Mouse (Mus musculus) c-Kit-positive CD71-positive TER-119-negative erythroid progenitor cells, embryonic 14.5 days (primary cell): ENCODE measurements at regions not wholly inside any gene's neighbourhood (a gene's known extent, or its start where the extent isn't known, plus 50 kb on each side); places are given as distances from the start of the nearest gene placed in this dataset.

ENCODE experiments used
- DNase-seq: peaks from one replicate; pipeline ENCODE4 v3.0.0-alpha.2; 2013; ENCODE audit warnings: low read depth

DNA sequence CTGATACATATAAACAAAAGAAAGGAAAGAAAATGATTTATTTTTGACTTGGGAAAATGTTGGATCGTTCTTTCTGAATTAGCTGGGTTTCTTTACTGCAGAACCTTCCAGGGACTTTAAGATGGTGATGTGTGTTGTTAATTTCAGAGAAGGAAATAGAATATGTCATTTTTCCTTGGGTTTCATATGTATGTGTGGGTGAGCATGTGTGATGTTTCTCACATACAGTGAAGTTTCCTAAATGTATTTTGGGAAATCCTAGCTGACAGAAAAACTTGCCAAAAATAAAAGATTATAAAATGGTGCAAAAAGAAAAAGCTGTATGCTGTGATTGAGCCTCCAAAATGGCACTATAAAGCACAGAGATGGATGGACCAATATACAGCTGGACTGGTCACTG lies 319.2 kb downstream of the Lmx1a start:
- DNase-seq, result no peak

DNA sequence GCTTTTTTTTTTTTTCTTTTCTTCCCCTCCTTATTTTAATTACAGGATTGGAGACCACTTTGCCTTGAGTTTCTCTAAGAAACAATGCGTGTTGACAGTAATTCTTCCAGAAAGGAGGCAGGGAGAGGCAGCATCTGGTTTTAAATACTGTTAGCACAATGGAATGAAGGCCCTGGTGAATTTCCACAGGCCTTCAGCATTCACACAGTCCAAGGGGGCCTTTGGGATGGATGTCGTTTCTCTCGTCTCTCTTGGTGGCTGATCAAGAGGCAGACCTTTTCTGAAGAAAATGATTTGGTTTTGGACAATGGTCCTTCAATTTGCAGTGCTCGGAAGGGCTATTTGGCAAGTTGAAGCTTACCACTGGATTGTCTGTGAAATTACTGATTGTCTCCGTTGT lies 321.4 kb downstream of the Lmx1a start:
- no peak for DNase-seq

DNA sequence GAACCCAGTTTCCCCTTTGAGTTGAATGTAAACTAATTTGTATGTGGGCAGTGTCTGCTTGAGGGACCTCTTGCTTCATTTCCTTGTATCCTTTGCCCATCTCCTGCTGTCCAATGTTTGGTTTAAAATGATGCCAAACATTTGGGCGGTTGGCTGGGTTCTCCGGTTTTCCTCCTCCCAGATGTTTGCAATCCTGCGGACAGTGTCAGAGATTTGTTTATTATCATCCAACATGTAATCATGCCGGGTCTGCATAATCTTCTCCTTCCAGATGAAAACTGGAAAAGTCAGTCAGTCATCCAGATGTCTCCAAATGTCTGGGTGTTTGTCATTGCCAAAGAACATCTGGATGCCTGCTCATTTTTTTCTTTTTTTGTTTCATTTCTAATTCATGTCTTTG lies 323.0 kb downstream of the Lmx1a start:
- DNase-seq, result no peak

DNA sequence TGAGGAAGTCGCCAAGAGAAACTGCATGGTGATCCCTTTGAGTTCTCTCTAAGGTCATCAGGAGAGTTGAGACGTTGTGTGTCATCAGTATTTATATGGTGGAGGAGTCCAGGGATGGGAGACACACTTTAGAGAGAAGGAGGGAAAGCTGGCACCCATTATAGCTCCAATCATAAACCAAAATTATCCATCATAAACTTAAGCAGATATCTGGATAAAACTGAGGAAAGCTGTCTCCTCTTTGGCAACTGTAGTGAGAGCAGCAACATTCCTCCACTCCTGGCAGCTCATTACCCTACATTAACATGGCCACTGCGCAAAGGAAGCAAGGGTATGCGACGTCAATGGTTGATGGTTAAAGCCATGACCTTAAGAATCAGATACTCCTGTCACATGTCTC lies 323.6 kb downstream of the Lmx1a start:
- DNase-seq, result no peak

DNA sequence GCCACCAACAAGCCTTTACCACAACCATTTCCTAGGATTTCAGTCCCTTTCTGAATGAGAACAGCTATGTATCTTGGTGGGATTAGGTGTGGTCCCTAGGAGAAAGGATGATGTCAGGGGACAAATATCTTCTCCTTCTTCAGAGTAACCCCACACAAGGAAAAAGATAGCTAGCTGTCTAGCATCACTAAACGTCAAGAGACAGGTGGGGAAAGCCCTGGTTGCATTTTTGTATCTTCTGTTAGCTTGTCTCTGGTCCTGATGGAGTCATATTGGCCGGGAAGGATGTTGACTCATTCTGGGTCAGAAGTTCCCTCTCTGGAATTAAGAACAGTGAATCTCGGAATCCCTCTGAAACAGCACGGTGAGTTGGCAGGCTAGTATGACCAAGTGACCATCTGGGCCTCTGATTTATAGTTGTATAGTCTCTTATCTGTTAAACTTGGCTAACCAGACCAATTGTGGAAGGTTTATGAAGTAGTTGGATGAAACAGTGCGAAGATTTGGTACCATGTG lies 327.4 kb downstream of the Lmx1a start:
- no peak for DNase-seq

DNA sequence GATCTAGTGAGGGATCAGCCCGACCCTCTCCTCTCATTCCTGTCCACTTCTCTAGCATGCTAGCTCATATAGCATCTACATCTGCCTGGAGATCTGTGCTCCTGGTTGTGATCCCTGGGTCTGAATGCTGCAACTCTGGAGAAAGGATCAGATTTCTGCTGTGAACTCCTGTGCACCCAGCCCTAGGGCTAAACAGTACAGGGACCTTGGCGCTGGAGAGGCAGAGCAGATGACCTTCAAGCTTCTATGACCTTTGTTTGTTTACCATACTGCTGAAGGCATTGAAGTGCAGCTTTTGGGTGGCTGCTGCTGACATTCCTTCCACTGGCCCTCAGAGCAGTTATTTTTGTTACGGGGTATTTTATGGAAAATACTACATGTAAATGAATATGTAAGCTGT lies 337.4 kb downstream of the Lmx1a start:
- DNase-seq, result no peak

DNA sequence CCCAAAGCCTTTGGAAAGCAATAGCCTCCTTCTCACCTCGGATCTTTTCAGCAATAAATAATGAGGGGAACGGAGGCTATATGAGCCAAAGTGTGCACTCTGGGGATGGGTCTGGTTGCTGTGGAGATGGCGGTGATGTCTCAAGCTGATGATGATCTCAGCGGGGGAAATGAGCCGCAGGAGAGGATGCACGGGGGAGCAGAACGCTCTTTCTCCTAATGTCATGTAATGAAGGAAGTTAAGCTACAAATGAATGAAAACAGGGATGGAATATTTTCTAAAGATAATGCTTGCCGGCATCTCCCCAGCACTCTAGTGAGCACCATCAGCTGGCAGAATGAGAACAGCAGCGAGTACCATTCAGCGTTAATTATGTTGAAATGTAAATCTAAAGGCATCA lies 355.7 kb downstream of the Lmx1a start:
- DNase-seq, result no peak

DNA sequence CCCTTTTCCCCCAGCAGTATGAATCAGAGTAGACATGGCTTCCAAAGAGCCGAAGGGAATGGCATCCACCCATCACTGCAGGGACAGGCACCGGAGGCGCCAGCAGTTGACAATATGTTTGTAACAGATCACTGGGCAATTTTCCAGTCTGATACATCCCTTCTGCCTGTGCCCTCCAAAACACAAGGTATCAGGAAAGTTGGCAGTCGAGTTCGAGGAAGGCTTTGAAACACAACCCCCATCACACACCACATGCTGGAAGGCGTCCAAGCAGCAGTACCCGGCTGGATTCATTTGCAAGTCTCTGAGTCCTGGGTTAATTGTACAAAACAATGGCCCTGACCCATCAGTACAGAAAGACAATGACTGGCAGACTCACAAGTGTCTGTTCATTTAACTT lies 357.3 kb downstream of the Lmx1a start:
- no peak for DNase-seq

DNA sequence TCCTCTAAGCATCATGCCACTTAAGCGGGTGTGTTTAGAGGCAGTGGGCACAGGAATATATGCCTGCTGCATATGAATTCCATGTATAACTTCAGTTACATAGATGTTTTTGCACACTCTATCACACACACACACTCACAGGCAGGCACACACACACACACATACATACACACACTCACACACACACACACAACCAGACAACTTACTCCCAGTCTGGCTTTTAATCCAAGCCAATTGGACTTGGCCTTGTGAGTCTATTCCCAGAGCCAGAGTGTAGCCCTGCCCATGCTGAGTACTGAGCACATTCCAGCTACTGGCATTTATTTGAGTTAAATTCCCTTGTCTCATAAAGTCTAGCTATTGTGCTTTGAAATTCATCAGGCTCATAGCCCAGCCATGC lies 357.7 kb downstream of the Lmx1a start:
- DNase-seq, result no peak

DNA sequence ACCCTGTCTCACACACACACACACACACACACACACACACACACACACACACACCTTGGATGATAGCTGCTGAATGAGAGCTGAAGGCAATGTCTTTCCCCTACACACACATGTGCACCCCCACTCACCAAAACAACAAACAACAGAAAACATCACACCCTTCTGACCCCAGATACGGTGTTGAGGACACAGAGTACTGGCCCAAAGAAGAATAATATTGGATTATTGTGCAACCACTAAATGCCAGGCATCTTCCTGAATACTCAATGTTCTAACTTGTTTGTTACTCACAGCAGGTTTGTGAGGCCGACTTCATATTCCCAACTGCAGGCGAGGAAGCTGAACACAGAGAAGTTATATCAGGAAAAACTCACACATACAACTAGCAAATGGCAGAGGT lies 360.9 kb downstream of the Lmx1a start:
- DNase-seq, result no peak

DNA sequence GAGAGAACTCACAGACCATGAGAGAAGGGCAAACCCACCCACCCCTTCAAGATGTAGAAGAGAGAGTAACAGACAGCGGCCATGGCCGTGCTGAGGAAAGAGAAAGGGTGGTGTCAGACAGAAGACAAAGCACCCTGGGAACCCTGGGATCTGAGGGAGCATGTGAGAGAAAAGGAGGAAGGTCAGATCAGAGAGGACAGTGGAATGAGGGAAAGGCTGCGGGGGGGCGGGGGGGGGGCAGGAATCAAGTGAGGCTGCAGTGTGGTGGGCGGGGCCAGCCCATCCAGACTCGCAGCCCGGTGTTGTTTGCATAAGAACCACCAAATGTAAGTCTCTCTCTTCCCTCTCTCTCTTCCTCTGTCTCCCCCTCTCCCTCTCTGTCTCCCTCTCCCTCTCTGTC lies 367.4 kb downstream of the Lmx1a start:
- no peak for DNase-seq

DNA sequence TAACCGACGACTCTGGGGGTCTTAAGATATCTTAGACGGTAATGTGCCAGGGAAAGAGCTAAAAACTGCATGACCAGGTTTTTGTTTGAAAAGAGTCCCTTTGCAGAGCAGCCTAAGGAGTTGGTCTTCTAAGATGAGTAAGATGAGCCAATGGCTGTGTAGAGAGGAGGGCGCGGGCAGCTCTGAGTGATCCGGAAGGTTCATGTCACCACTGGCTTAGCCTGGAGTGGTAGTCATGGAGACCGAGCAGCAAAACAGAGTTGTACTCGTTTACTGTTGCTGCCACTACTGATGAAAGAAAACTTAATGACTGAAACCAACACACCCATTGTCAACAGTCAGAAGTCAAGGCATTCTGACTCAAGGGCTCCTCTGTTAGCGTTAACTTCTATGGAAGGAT lies 368.4 kb downstream of the Lmx1a start:
- DNase-seq, result no peak

DNA sequence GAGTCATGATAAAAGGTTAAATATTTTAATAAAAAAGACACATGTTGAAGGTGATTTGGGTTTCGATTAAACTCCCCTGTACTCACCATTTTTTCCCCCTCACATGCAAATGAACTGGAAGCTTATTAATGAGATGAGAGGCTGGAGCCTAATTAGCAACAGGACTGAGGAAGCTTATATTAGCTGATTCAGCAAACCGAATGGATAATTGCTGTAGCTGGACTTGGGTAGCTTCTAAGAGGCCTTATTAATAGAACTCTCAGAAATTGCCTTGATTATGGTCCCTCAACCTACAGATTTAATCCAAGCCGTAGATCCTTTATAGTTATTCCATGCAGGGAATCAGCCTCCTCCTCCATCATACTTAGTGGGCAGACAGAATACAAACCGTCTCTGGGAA lies 369.7 kb downstream of the Lmx1a start:
- no peak for DNase-seq

DNA sequence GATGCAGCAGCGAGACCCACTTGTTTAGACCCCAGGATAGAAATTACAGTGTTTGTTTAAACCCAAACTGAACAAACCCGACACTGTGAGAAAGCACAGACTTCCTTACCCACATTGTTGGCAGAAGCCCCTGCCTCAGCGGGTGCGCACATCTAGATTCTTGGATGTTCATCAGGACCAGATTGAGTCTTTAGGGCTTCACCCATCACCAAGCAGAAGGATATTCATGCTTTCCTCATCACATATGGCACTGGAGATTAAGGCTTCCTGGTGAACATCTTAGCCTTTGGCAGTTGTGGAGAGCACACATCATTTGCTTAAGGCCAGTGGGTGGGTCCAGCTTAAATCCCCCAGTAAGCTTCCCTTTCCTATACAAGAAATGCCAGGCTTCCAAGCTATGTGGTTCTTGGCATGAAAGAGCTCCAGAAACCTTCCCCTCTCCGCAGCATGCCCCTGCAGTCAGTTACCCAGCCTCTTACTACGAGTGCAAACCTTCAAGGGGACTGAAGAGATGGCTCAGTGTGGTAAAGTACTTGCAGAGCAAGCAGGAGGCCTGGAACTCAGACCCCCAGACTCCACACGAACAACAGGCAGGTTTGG lies 367.9 kb downstream of the Pbx1 start:
- DNase-seq, result no peak

DNA sequence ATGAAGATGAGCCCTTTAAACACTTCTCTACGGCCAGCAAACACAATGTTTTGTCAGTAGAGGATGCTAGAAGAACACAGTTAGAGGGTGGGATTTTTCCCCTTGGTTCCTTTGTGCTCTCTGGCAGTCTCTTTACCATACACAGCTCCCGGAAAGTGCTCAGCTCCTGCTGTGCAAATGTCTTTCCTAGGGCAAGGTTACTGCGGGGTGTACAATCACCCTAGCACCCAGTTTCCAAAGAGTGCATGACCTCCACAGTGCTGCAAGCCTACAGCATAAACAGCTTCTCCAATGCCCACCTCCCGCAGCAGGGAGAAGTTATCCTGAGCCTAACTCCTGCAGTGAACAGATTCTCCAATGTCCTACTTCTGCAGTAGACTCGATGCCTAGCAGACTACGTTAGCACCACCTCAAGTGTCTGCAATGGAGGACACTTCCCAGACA lies 366.4 kb downstream of the Pbx1 start:
- DNase-seq, result no peak

DNA sequence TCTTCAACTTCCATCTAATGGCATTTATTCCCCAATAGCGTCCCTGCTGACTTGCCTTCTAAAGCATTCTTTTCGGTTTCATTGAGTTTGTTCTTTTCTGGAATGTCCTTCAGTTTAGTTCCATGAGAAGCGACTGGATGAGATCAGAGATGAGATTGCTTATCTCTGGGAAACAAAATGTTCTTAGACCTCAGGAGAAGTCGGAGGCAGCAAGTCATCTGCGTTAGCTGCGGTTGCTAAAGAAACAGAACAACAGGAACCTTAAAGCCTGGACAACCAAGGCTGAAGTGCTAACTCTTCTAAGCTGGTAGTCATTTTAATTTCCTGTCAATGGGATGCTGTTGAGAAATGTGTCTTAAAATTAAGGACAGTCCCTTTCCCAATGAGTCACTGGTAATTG lies 365.3 kb downstream of the Pbx1 start:
- DNase-seq, result no peak

DNA sequence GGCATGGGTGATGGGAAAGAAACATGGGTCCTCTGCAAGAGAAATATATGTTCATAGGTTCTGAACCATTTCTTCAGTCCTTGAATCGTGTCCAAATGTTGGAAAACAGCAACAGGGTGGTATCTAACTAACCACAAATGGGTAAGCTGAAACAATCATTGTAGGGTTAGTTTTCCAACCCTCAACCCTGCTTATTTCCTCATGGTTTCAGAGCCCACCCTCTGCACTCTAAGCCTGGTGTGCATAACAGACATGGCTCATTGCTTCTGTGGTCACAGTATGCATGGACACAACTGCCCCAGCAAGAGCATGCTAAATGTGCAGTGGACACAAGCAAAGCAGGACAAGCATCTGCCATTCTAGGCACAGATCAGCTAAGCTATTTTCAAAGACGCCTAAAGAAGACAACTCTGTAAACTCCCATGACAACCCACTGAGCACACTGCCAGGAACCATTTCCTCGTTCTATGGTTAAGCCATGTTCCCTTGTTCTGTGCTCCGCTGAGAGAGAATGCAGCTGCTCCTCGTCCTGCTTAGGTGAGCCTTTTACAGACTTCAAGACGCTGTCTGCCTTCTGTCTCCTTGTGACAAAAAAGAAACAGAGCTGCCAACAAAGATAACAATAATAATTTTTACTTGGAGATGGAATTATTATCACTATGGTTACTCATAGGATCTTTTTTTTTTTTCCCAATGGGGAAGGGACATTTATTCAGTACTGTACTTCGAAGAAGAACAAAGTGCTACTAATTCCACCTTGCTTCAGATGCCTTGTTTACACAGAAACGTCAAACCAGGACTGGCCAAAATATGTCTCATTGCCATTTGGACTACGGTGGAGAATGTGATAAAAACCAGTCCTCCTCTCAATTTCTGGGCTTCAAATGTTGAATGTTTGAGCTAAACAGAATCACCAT lies 363.8 kb downstream of the Pbx1 start:
- DNase-seq, result no peak

DNA sequence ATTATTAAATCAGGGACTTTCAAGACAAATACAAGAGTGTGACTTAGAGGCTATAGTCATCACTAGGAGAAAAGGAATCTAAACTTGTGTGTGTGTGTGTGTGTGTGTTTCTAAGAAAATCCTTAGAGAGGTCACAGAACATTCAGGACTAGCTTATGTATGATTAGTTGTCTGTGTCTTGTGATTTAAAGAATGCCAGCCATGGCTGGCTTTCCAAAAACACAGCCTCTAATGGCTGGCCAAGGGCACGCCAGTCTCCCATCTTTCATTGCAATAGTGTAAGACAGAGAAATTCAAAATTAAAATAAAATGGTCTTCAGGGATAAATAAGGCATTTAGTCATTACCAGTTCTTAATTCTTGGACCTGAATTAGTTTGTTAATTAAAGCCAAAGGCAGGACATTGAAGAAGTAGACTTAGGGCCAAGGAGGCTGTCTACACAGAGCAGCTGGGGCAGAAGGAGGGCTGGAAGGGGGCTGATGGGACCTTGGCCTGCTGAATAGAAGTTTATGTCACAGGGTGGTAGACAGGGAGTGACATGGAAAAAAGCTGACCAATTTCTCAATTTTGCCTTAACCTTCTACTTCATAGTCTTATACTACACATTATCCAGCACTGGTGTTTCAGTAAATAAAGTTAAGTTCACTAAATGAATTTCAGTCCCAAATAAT lies 363.0 kb downstream of the Pbx1 start:
- no peak for DNase-seq
